Mouse (Mus musculus): ENCODE measurements around the gene Rpl14. TPM values are rescaled to one million over a fixed set of nuclear protein-coding genes. Genes with fewer than 3 reads are reported as not detected.

Gene Rpl14
- polyA plus RNA-seq (2012; rRNA removed), result 637 and 642 TPM in 2 replicates

GRCm38 (mm10) chr9:120570741-120571592, at the start of gene Rpl14:
Gene Rpl14 (plus strand): TSS chr9:120571444.

GRCm38 (mm10) chr9:120539662-120540251, 31.5 kb upstream of the Rpl14 start, which contains the start of gene Entpd3:
Gene Entpd3 (plus strand): TSS chr9:120539818.

Other genes with a start within 250 kb of the Rpl14 start
- gene Eif1b, start 79.2 kb upstream of the Rpl14 start, polyA plus RNA-seq (2012; rRNA removed), result 209 and 247 TPM in 2 replicates
- 10.2 and 10.5 TPM in 2 replicates for gene Entpd3, start 31.6 kb upstream of the Rpl14 start, polyA plus RNA-seq (2012; rRNA removed)

All from central nervous system, embryonic 18 days (tissue).